Mouse (Mus musculus): ENCODE results near the gene Pard3. TPM values are rescaled to one million over a fixed set of nuclear protein-coding genes. Genes with fewer than 3 reads are reported as not detected.

Pard3 gene
- polyA plus RNA-seq, 1 experiment from 2014 or later = 16.4 TPM

- Histone ChIP-seq H3K36me3 (ENCODE audit: control insufficient read depth, insufficient read depth) (no peaks in the 10 kb centered on the region), H3K27ac (ENCODE audit: low read length) (no peak overlapping the region), H3K9ac (replicated peaks; ENCODE audit: low read depth, low read length) (no peak overlapping the region), H3K4me3 (replicated peaks; ENCODE audit: low read length) (no peak overlapping the region), H3K4me1 (replicated peaks; ENCODE audit: control insufficient read depth, insufficient read depth, low read length) (peaks cover 5% of the 10 kb centered on the region; the same call in 1 of the 2 replicates), H3K27me3 (replicated peaks; ENCODE audit: control insufficient read depth, insufficient read depth, low read length) (no peaks in the 10 kb centered on the region), H3K9me3 (ENCODE audit: control insufficient read depth, low read length) (no peaks in the 10 kb centered on the region), H3K4me2 (ENCODE audit: low read length) (no peak overlapping the region)
- ATAC-seq = no peak
- WGBS = 83% methylated on average over 2 of the region's 2 CpGs
These were observed 478.5 kb downstream of the Pard3 start for GRCm38 (mm10) chr8:127542162-127542561.

GRCm38 (mm10) chr8:127543676-127544075 is 480.0 kb downstream of the Pard3 start:
- Histone ChIP-seq H3K36me3 (ENCODE audit: control insufficient read depth, insufficient read depth) (no peaks in the 10 kb centered on the region), H3K4me3 (replicated peaks; ENCODE audit: low read length) (no peak overlapping the region), H3K4me1 (replicated peaks; ENCODE audit: control insufficient read depth, insufficient read depth, low read length) (peaks cover 5% of the 10 kb centered on the region; the same call in 1 of the 2 replicates), H3K4me2 (ENCODE audit: low read length) (no peak overlapping the region), H3K9me3 (ENCODE audit: control insufficient read depth, low read length) (no peaks in the 10 kb centered on the region), H3K27me3 (replicated peaks; ENCODE audit: control insufficient read depth, insufficient read depth, low read length) (no peaks in the 10 kb centered on the region), H3K9ac (replicated peaks; ENCODE audit: low read depth, low read length) (no peak overlapping the region), H3K27ac (ENCODE audit: low read length) (no peak overlapping the region)
- WGBS = 46% methylated on average over 7 of the region's 7 CpGs
- ATAC-seq = no peak

GRCm38 (mm10) chr8:127546161-127546560 is 482.5 kb downstream of the Pard3 start:
- no peaks in the 10 kb centered on the region for H3K27me3 ChIP-seq (replicated peaks; ENCODE audit: control insufficient read depth, insufficient read depth, low read length)
- no peaks in the 10 kb centered on the region for H3K36me3 ChIP-seq (ENCODE audit: control insufficient read depth, insufficient read depth)
- peaks cover 5% of the 10 kb centered on the region; the same call in 1 of the 2 replicates for H3K4me1 ChIP-seq (replicated peaks; ENCODE audit: control insufficient read depth, insufficient read depth, low read length)
- no peak overlapping the region for H3K4me2 ChIP-seq (ENCODE audit: low read length)
- H3K4me3 ChIP-seq (replicated peaks; ENCODE audit: low read length) = no peak overlapping the region
- H3K9me3 ChIP-seq (ENCODE audit: control insufficient read depth, low read length) = no peaks in the 10 kb centered on the region
- H3K9ac ChIP-seq (replicated peaks; ENCODE audit: low read depth, low read length) = no peak overlapping the region
- WGBS = 98% methylated on average over 2 of the region's 2 CpGs
- no peak for ATAC-seq
- no peak overlapping the region for H3K27ac ChIP-seq (ENCODE audit: low read length)

GRCm38 (mm10) chr8:127550928-127551327 is 487.2 kb downstream of the Pard3 start:
- Histone ChIP-seq H3K27me3 (replicated peaks; ENCODE audit: control insufficient read depth, insufficient read depth, low read length) (no peaks in the 10 kb centered on the region), H3K9ac (replicated peaks; ENCODE audit: low read depth, low read length) (no peak overlapping the region), H3K4me3 (replicated peaks; ENCODE audit: low read length) (no peak overlapping the region), H3K9me3 (ENCODE audit: control insufficient read depth, low read length) (no peaks in the 10 kb centered on the region), H3K4me2 (ENCODE audit: low read length) (no peak overlapping the region), H3K4me1 (replicated peaks; ENCODE audit: control insufficient read depth, insufficient read depth, low read length) (peaks cover 23% of the 10 kb centered on the region), H3K27ac (ENCODE audit: low read length) (peak overlapping the region; percentile 7; the same call in 1 of the 2 replicates), H3K36me3 (ENCODE audit: control insufficient read depth, insufficient read depth) (no peaks in the 10 kb centered on the region)
- no peak for ATAC-seq
- 42% methylated on average over 4 of the region's 4 CpGs for WGBS

- ATAC-seq = peak; percentile 75
These were observed 488.5 kb downstream of the Pard3 start for GRCm38 (mm10) chr8:127552161-127552595.

GRCm38 (mm10) chr8:127552836-127553235 is 489.1 kb downstream of the Pard3 start:
- H3K36me3 ChIP-seq (ENCODE audit: control insufficient read depth, insufficient read depth) = no peaks in the 10 kb centered on the region
- peak overlapping the region; percentile 21 for H3K4me3 ChIP-seq (replicated peaks; ENCODE audit: low read length)
- no peaks in the 10 kb centered on the region for H3K27me3 ChIP-seq (replicated peaks; ENCODE audit: control insufficient read depth, insufficient read depth, low read length)
- H3K9ac ChIP-seq (replicated peaks; ENCODE audit: low read depth, low read length) = no peak overlapping the region
- peak; percentile 67 for ATAC-seq
- peaks cover 27% of the 10 kb centered on the region for H3K4me1 ChIP-seq (replicated peaks; ENCODE audit: control insufficient read depth, insufficient read depth, low read length)
- 17% methylated on average over 13 of the region's 13 CpGs for WGBS
- peak overlapping the region; percentile 78 for H3K27ac ChIP-seq (ENCODE audit: low read length)
- H3K9me3 ChIP-seq (ENCODE audit: control insufficient read depth, low read length) = no peaks in the 10 kb centered on the region
- H3K4me2 ChIP-seq (ENCODE audit: low read length) = peak overlapping the region; percentile 49

More at GRCm38 (mm10) chr8:127552161-127552595, 488.5 kb downstream of the Pard3 start:
- no peak overlapping the region for H3K4me3 ChIP-seq (replicated peaks; ENCODE audit: low read length)
- peak overlapping the region; percentile 49 for H3K4me2 ChIP-seq (ENCODE audit: low read length)
- no peaks in the 10 kb centered on the region for H3K27me3 ChIP-seq (replicated peaks; ENCODE audit: control insufficient read depth, insufficient read depth, low read length)
- no peaks in the 10 kb centered on the region for H3K36me3 ChIP-seq (ENCODE audit: control insufficient read depth, insufficient read depth)
- H3K9ac ChIP-seq (replicated peaks; ENCODE audit: low read depth, low read length) = peak overlapping the region; percentile 23; the same call in 1 of the 2 replicates
- peak overlapping the region; percentile 78 for H3K27ac ChIP-seq (ENCODE audit: low read length)
- WGBS = 13% methylated on average over 11 of the region's 11 CpGs
- no peaks in the 10 kb centered on the region for H3K9me3 ChIP-seq (ENCODE audit: control insufficient read depth, low read length)
- peaks cover 27% of the 10 kb centered on the region for H3K4me1 ChIP-seq (replicated peaks; ENCODE audit: control insufficient read depth, insufficient read depth, low read length)

GRCm38 (mm10) chr8:127553582-127553981 is 489.9 kb downstream of the Pard3 start:
- no peaks in the 10 kb centered on the region for H3K9me3 ChIP-seq (ENCODE audit: control insufficient read depth, low read length)
- peaks cover 27% of the 10 kb centered on the region for H3K4me1 ChIP-seq (replicated peaks; ENCODE audit: control insufficient read depth, insufficient read depth, low read length)
- no peak overlapping the region for H3K27ac ChIP-seq (ENCODE audit: low read length)
- no peaks in the 10 kb centered on the region for H3K27me3 ChIP-seq (replicated peaks; ENCODE audit: control insufficient read depth, insufficient read depth, low read length)
- no peak overlapping the region for H3K4me2 ChIP-seq (ENCODE audit: low read length)
- H3K36me3 ChIP-seq (ENCODE audit: control insufficient read depth, insufficient read depth) = no peaks in the 10 kb centered on the region
- H3K9ac ChIP-seq (replicated peaks; ENCODE audit: low read depth, low read length) = no peak overlapping the region
- 48% methylated on average over 5 of the region's 5 CpGs for WGBS
- no peak for ATAC-seq
- H3K4me3 ChIP-seq (replicated peaks; ENCODE audit: low read length) = no peak overlapping the region

- Histone ChIP-seq H3K9me3 (ENCODE audit: control insufficient read depth, low read length) (no peaks in the 10 kb centered on the region), H3K36me3 (ENCODE audit: control insufficient read depth, insufficient read depth) (no peaks in the 10 kb centered on the region), H3K4me3 (replicated peaks; ENCODE audit: low read length) (no peak overlapping the region), H3K9ac (replicated peaks; ENCODE audit: low read depth, low read length) (no peak overlapping the region), H3K27me3 (replicated peaks; ENCODE audit: control insufficient read depth, insufficient read depth, low read length) (no peaks in the 10 kb centered on the region), H3K27ac (ENCODE audit: low read length) (no peak overlapping the region), H3K4me2 (ENCODE audit: low read length) (no peak overlapping the region), H3K4me1 (replicated peaks; ENCODE audit: control insufficient read depth, insufficient read depth, low read length) (peaks cover 27% of the 10 kb centered on the region)
- ATAC-seq = no peak
- 82% methylated on average over 2 of the region's 2 CpGs for WGBS
These were observed 492.1 kb downstream of the Pard3 start for GRCm38 (mm10) chr8:127555795-127556194.

- no peaks in the 10 kb centered on the region for H3K27me3 ChIP-seq (replicated peaks; ENCODE audit: control insufficient read depth, insufficient read depth, low read length)
- H3K4me3 ChIP-seq (replicated peaks; ENCODE audit: low read length) = no peak overlapping the region
- no peak overlapping the region for H3K4me2 ChIP-seq (ENCODE audit: low read length)
- H3K27ac ChIP-seq (ENCODE audit: low read length) = no peak overlapping the region
- H3K36me3 ChIP-seq (ENCODE audit: control insufficient read depth, insufficient read depth) = no peaks in the 10 kb centered on the region
- H3K9ac ChIP-seq (replicated peaks; ENCODE audit: low read depth, low read length) = no peak overlapping the region
- 32% methylated on average over 11 of the region's 11 CpGs for WGBS
- H3K4me1 ChIP-seq (replicated peaks; ENCODE audit: control insufficient read depth, insufficient read depth, low read length) = peaks cover 19% of the 10 kb centered on the region
- H3K9me3 ChIP-seq (ENCODE audit: control insufficient read depth, low read length) = no peaks in the 10 kb centered on the region
- ATAC-seq = no peak
These were observed 493.3 kb downstream of the Pard3 start for GRCm38 (mm10) chr8:127556964-127557363.

- H3K27me3 ChIP-seq (replicated peaks; ENCODE audit: control insufficient read depth, insufficient read depth, low read length) = no peaks in the 10 kb centered on the region
- H3K4me2 ChIP-seq (ENCODE audit: low read length) = no peak overlapping the region
- no peak overlapping the region for H3K4me3 ChIP-seq (replicated peaks; ENCODE audit: low read length)
- H3K9ac ChIP-seq (replicated peaks; ENCODE audit: low read depth, low read length) = no peak overlapping the region
- H3K36me3 ChIP-seq (ENCODE audit: control insufficient read depth, insufficient read depth) = no peaks in the 10 kb centered on the region
- H3K27ac ChIP-seq (ENCODE audit: low read length) = no peak overlapping the region
- no peaks in the 10 kb centered on the region for H3K9me3 ChIP-seq (ENCODE audit: control insufficient read depth, low read length)
- ATAC-seq = no peak
- H3K4me1 ChIP-seq (replicated peaks; ENCODE audit: control insufficient read depth, insufficient read depth, low read length) = peaks cover 13% of the 10 kb centered on the region
These were observed 493.9 kb downstream of the Pard3 start for GRCm38 (mm10) chr8:127557566-127557965.
